Mouse (Mus musculus) liver, embryonic 14.5 days (tissue): ENCODE measurements around the gene Ntm.

Experiments
- CTCF ChIP-seq: IDR thresholded peaks from 2 replicates; pipeline ENCODE4 v1.5.1; 2016; ENCODE audit warnings: antibody characterized with exemption, low read depth, control low read depth
- EP300 ChIP-seq: IDR thresholded peaks from 2 replicates; pipeline ENCODE4 v1.6.1; 2016; ENCODE audit warnings: antibody characterized with exemption, low read depth

DNA sequence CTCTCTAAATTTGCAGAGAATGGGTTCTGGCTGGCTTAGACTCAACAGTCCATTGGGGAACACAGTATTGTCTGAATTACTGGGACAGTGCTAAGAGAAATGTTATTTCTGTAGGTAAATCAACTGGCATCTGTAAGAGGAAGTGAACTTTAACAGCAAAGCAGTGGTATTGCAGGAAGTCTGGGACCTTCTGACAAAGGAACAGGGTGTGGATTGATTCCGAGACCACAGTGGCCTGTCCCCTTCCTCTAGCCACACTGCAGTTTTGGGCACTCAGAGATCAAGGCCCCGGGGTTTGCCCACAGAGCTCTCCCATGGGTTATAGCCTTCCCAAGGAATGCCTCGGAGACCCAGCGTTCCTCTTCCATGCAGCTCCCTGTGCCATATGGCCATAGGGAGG, 172.9 kb downstream of the Ntm start:
- TF ChIP-seq CTCF (no peak), EP300 (no peak)
